Mouse (Mus musculus): ENCODE measurements around the gene Acot10. TPM values are rescaled to one million over a fixed set of nuclear protein-coding genes. Genes with fewer than 3 reads are reported as not detected.
"Not testable (repeated sequence)": the region's sequence is repeated elsewhere in the genome, so short reads cannot be mapped to it uniquely, and the experiment has no call there.

Gene Acot10
- polyA plus RNA-seq (2015; fragmentation: Nextera tagmentation; extraction: Ambion mirVana): not detected in 2 replicates

DNA sequence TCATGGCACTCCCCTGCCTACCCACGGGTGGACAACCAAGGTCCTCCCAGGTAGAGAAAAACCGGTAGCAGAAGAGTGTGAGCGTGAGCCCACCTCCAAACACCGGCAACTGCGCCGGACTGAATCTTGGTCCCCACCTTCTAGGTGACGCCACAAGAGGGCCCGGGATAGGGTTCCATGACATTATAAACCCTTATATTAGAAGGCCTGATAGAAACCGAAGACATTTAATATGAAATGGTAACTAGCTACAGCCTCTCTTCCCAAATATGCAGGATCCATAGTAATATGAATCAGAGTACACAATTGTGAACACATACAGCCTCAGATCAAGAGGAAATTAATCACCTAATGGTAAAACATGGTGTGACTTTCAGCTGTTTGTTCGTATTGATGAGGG is at the start of gene Acot10:
Acot10 (minus strand) TSS at position 101 of the 400 bp plus-strand sequence.
- Histone ChIP-seq H3K9ac (no peak within 1 kb of the TSS), H3K4me3 (replicated peaks) (no peak within 1 kb of the TSS), H3K27ac (no peak within 1 kb of the TSS), H3K27me3 (no peaks in the 10 kb centered on the region), H3K4me2 (no peak within 1 kb of the TSS), H3K9me3 (replicated peaks) (no peaks in the 10 kb centered on the region), H3K36me3 (no peaks in the 10 kb centered on the region), H3K4me1 (replicated peaks) (no peaks in the 10 kb centered on the region)
- no peak for DNase-seq
- ATAC-seq (ENCODE audit: low read depth): no peak
- WGBS (ENCODE audit: insufficient replicate concordance): 69% methylated on average over 10 of the region's 10 CpGs

GRCm38 (mm10) chr15:20711859-20712258 is 45.3 kb upstream of the Acot10 start:
- no peak for ATAC-seq (ENCODE audit: low read depth)
- WGBS (ENCODE audit: insufficient replicate concordance): 62% methylated on average over 4 of the region's 4 CpGs
- Histone ChIP-seq H3K27me3 (no peaks in the 10 kb centered on the region), H3K4me1 (replicated peaks) (no peaks in the 10 kb centered on the region), H3K9ac (no peak overlapping the region), H3K4me2 (no peak overlapping the region), H3K4me3 (replicated peaks) (no peak overlapping the region), H3K27ac (no peak overlapping the region), H3K9me3 (replicated peaks) (no peaks in the 10 kb centered on the region), H3K36me3 (no peaks in the 10 kb centered on the region)
- DNase-seq: no peak

GRCm38 (mm10) chr15:20696229-20696628 is 29.7 kb upstream of the Acot10 start:
- WGBS (ENCODE audit: insufficient replicate concordance): 65% methylated on average over 5 of the region's 5 CpGs
- no peak overlapping the region for H3K27ac ChIP-seq

GRCm38 (mm10) chr15:20684200-20684599 is 17.6 kb upstream of the Acot10 start:
- no peak overlapping the region for H3K27ac ChIP-seq
- no peaks in the 10 kb centered on the region for H3K36me3 ChIP-seq
- no peak overlapping the region for H3K4me3 ChIP-seq (replicated peaks)
- no peaks in the 10 kb centered on the region for H3K4me1 ChIP-seq (replicated peaks)
- H3K9me3 ChIP-seq (replicated peaks): no peaks in the 10 kb centered on the region
- ATAC-seq (ENCODE audit: low read depth) (no peak), DNase-seq (no peak)
- WGBS (ENCODE audit: insufficient replicate concordance): 64% methylated on average over 5 of the region's 5 CpGs
- no peaks in the 10 kb centered on the region for H3K27me3 ChIP-seq
- no peak overlapping the region for H3K9ac ChIP-seq
- no peak overlapping the region for H3K4me2 ChIP-seq

More at GRCm38 (mm10) chr15:20696229-20696628, 29.7 kb upstream of the Acot10 start:
- no peaks in the 10 kb centered on the region for H3K4me1 ChIP-seq (replicated peaks)
- no peak overlapping the region for H3K4me3 ChIP-seq (replicated peaks)
- H3K9me3 ChIP-seq (replicated peaks): no peaks in the 10 kb centered on the region
- ATAC-seq (ENCODE audit: low read depth): no peak
- H3K9ac ChIP-seq: no peak overlapping the region
- no peaks in the 10 kb centered on the region for H3K36me3 ChIP-seq
- H3K27me3 ChIP-seq: no peaks in the 10 kb centered on the region
- no peak overlapping the region for H3K4me2 ChIP-seq
- no peak for DNase-seq

GRCm38 (mm10) chr15:20682719-20683118 is 16.2 kb upstream of the Acot10 start:
- 49% methylated on average over 2 of the region's 2 CpGs for WGBS (ENCODE audit: insufficient replicate concordance)
- Histone ChIP-seq H3K27ac (no peak overlapping the region), H3K4me1 (replicated peaks) (no peaks in the 10 kb centered on the region), H3K4me3 (replicated peaks) (no peak overlapping the region), H3K27me3 (no peaks in the 10 kb centered on the region), H3K4me2 (no peak overlapping the region), H3K36me3 (no peaks in the 10 kb centered on the region), H3K9me3 (replicated peaks) (no peaks in the 10 kb centered on the region), H3K9ac (no peak overlapping the region)
- no peak for ATAC-seq (ENCODE audit: low read depth)
- no peak for DNase-seq

DNA sequence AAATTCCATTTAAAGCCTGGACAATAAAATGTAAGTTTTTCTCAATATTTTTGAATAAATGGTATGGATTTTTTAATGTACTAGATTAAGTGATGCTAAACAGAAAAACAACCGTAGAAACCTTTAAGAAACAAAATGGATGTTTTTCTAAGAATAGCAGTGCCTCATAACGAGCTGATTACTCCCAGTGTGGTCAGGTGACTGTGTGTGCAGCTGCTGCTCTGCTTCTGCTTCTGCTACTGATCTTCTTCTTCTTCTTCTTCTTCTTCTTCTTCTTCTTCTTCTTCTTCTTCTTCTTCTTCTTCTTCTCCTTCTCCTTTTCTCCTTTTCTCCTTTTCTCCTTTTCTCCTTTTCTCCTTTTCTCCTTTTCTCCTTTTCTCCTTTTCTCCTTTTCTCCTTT is 3.0 kb upstream of the Acot10 start:
- 34% methylated on average over 2 of the region's 2 CpGs for WGBS (ENCODE audit: insufficient replicate concordance)
- H3K4me3 ChIP-seq (replicated peaks); H3K27ac ChIP-seq; H3K9ac ChIP-seq; H3K36me3 ChIP-seq; DNase-seq; H3K27me3 ChIP-seq; H3K9me3 ChIP-seq (replicated peaks); H3K4me1 ChIP-seq (replicated peaks); H3K4me2 ChIP-seq; ATAC-seq (ENCODE audit: low read depth): not testable (repeated sequence)

- DNase-seq (no peak), ATAC-seq (ENCODE audit: low read depth) (no peak)
- 60% methylated on average over 1 of the region's 1 CpGs for WGBS (ENCODE audit: insufficient replicate concordance)
- Histone ChIP-seq H3K36me3 (no peaks in the 10 kb centered on the region), H3K4me2 (no peak overlapping the region), H3K9me3 (replicated peaks) (no peaks in the 10 kb centered on the region), H3K9ac (no peak overlapping the region), H3K4me3 (replicated peaks) (no peak overlapping the region), H3K27me3 (no peaks in the 10 kb centered on the region), H3K4me1 (replicated peaks) (no peaks in the 10 kb centered on the region), H3K27ac (no peak overlapping the region)
Observed at GRCm38 (mm10) chr15:20667989-20668388, 1.4 kb upstream of the Acot10 start.

DNA sequence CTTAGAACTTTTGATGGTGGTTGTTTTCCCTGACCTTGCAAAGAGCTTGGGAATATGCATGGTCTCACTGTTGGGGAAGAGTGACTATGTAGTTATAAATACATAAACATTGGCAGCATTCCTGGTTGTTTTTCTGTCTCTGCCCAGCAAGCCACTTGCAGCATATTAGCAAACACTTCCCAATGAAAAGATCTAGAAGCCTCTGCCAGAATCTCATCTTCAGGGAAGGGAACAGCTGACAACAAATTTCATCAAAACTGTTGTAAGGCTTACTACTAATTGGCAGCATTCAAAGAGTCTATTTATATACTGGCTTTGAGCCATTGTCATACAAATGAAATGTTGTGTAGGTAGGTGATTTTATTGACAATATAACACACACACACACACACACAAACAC is 800 bp upstream of the Acot10 start:
- H3K4me2 ChIP-seq: no peak overlapping the region
- no peaks in the 10 kb centered on the region for H3K36me3 ChIP-seq
- ATAC-seq (ENCODE audit: low read depth) (no peak), DNase-seq (no peak)
- H3K9ac ChIP-seq: no peak overlapping the region
- H3K9me3 ChIP-seq (replicated peaks): no peaks in the 10 kb centered on the region
- no peak overlapping the region for H3K4me3 ChIP-seq (replicated peaks)
- no peak overlapping the region for H3K27ac ChIP-seq
- H3K27me3 ChIP-seq: no peaks in the 10 kb centered on the region
- H3K4me1 ChIP-seq (replicated peaks): no peaks in the 10 kb centered on the region

DNA sequence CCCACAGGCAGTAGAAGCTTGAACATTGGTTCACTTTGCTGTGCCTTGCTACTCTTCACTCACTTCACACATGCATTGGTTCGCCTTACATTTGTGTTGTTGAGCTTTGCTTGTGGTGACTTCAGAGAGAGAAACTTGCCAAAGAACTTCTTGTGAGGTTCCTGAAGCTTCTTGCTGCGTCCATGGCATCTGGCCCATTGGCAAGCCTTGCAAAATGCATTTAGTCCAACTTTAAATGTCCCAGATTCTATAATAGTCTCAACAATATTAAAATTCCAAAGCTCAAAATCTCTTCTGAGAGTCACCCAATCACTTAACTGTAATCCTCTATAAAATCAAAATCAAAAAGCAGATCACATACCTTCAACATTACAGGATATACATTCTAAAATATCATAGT is 6.3 kb downstream of the Acot10 start:
- Histone ChIP-seq H3K9me3 (replicated peaks) (no peaks in the 10 kb centered on the region), H3K4me2 (no peak overlapping the region), H3K4me3 (replicated peaks) (no peak overlapping the region), H3K36me3 (no peaks in the 10 kb centered on the region), H3K27ac (no peak overlapping the region), H3K27me3 (no peaks in the 10 kb centered on the region), H3K9ac (no peak overlapping the region), H3K4me1 (replicated peaks) (no peaks in the 10 kb centered on the region)
- WGBS (ENCODE audit: insufficient replicate concordance): 29% methylated on average over 2 of the region's 2 CpGs
- no peak for ATAC-seq (ENCODE audit: low read depth)
- no peak for DNase-seq

DNA sequence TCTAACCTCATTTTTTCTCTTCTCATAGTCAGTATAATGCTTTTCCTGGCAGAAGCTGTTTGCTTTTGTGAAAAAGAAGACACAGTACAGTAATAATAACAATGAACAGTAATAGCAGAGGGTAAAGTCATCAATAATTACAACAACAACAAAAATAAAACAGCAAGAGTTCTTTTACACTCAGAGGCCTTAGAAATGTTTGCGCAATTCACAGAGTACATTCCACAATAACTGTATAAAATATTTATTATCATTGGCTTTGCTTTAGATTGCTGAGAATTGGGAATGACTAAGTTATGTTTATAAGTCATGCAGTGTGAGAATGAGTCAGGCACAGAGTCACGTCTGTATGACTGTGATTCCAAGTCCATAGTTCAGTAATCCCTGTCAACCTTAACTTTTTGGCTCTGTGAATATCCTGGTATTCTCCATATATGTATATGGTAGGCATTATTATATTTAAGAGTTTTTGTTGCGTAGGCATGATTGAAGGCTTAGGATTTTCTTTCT is 23.6 kb downstream of the Acot10 start:
- Histone ChIP-seq H3K9me3 (replicated peaks) (no peaks in the 10 kb centered on the region), H3K27me3 (no peaks in the 10 kb centered on the region), H3K4me3 (replicated peaks) (no peak overlapping the region), H3K4me1 (replicated peaks) (no peaks in the 10 kb centered on the region), H3K9ac (no peak overlapping the region), H3K4me2 (no peak overlapping the region), H3K27ac (no peak overlapping the region), H3K36me3 (no peaks in the 10 kb centered on the region)
- WGBS (ENCODE audit: insufficient replicate concordance): 70% methylated on average over 3 of the region's 3 CpGs
- ATAC-seq (ENCODE audit: low read depth): no peak
- DNase-seq: no peak

DNA sequence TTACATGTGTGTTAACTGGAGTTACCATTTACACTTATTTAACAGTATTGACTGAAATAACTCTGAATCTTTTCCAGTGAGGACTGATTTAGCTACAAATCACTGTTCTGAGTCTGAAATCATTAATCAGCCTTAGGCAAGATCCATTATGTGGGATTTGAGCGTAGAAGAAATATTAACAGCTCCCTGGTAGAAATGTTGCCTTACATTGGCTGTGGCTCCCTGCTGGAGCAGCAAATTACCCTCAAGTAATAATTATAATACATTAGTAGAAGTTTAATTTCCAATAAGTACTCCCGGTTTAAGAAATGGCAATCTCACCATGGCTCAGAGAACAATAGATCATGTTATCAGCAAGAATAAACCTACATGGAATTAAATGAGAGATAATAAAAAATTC is 27.4 kb downstream of the Acot10 start:
- H3K4me3 ChIP-seq (replicated peaks): no peak overlapping the region
- 70% methylated on average over 2 of the region's 2 CpGs for WGBS (ENCODE audit: insufficient replicate concordance)

DNA sequence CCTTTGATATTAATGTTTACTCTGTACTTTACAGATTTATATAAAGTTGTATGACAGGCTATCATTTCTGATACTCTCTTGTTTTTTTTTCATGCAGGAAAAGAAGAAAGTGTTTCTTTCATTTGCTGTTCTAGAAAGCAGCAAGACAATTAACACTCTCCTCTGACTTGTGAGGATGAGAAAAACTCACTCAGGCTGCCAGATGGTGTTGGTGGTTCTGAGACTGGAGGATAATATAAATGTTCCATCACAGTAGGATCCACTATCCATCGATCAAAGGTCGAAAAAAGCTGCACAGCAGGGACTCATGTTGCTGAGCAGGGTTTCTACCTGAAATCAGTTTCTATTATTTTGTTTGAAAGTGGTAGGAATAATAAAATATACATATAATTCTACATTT is 32.0 kb downstream of the Acot10 start:
- H3K9me3 ChIP-seq (replicated peaks): no peaks in the 10 kb centered on the region
- no peak for DNase-seq
- H3K4me1 ChIP-seq (replicated peaks): no peaks in the 10 kb centered on the region
- ATAC-seq (ENCODE audit: low read depth): no peak
- H3K4me2 ChIP-seq: no peak overlapping the region
- H3K27ac ChIP-seq: no peak overlapping the region
- H3K27me3 ChIP-seq: no peaks in the 10 kb centered on the region
- H3K4me3 ChIP-seq (replicated peaks): no peak overlapping the region
- no peaks in the 10 kb centered on the region for H3K36me3 ChIP-seq
- 60% methylated on average over 2 of the region's 2 CpGs for WGBS (ENCODE audit: insufficient replicate concordance)
- H3K9ac ChIP-seq: no peak overlapping the region

More for the DNA sequence above, 27.4 kb downstream of the Acot10 start:
- Histone ChIP-seq H3K9ac (no peak overlapping the region), H3K27ac (no peak overlapping the region), H3K27me3 (no peaks in the 10 kb centered on the region), H3K36me3 (no peaks in the 10 kb centered on the region), H3K9me3 (replicated peaks) (no peaks in the 10 kb centered on the region), H3K4me1 (replicated peaks) (no peaks in the 10 kb centered on the region), H3K4me2 (no peak overlapping the region)
- ATAC-seq (ENCODE audit: low read depth): no peak
- no peak for DNase-seq

All from liver, embryonic 13.5 days (tissue).